Mouse (Mus musculus) embryo, embryonic 9.5 days (tissue): ENCODE data around the gene Ahctf1.

Source experiments
- DNase-seq: peaks from one replicate; pipeline ENCODE4 v3.0.0-alpha.2; 2017; ENCODE audit errors: extremely low spot score

The Ahctf1 gene

GRCm38 (mm10) chr1:179713367-179713766 lies 90.1 kb downstream of the Ahctf1 start:
- DNase-seq, result no peak

GRCm38 (mm10) chr1:179712658-179713057 lies 90.8 kb downstream of the Ahctf1 start:
- DNase-seq, result no peak

- no peak for DNase-seq
These were observed 92.7 kb downstream of the Ahctf1 start for GRCm38 (mm10) chr1:179710739-179711138.

GRCm38 (mm10) chr1:179709390-179709789 lies 94.1 kb downstream of the Ahctf1 start:
- DNase-seq, result no peak

- no peak for DNase-seq
These were observed 98.3 kb downstream of the Ahctf1 start for GRCm38 (mm10) chr1:179705154-179705553.

- DNase-seq, result no peak
These were observed 99.3 kb downstream of the Ahctf1 start for GRCm38 (mm10) chr1:179704150-179704549.
